Mouse (Mus musculus): ENCODE measurements at regions not wholly inside any gene's neighbourhood (a gene's known extent, or its start where the extent isn't known, plus 50 kb on each side); places are given as distances from the start of the nearest gene placed in this dataset.

- intact Hi-C loops (cut with DNase I): no loop called here
Observed at GRCm38 (mm10) chr7:133288236-133288635, 164.1 kb upstream of the Ctbp2 start.

GRCm38 (mm10) chr7:133286836-133287235 is 162.7 kb upstream of the Ctbp2 start:
- intact Hi-C loops (cut with DNase I): no loop called here
- DNase-seq (ENCODE audit: low spot score in 2 of 2): no peak

More at GRCm38 (mm10) chr7:133288236-133288635, 164.1 kb upstream of the Ctbp2 start:
- peak; percentile 37 to 81 for DNase-seq (ENCODE audit: low spot score in 2 of 2)

- no peak for DNase-seq (ENCODE audit: low spot score in 2 of 2)
Observed at GRCm38 (mm10) chr7:133286216-133286615, 162.1 kb upstream of the Ctbp2 start.

GRCm38 (mm10) chr7:133262161-133262560 is 138.0 kb upstream of the Ctbp2 start:
- intact Hi-C loops (cut with DNase I): no loop called here
- peak; percentile 5 to 54 for DNase-seq (ENCODE audit: low spot score in 2 of 2)

More at GRCm38 (mm10) chr7:133286216-133286615, 162.1 kb upstream of the Ctbp2 start:
- intact Hi-C loops (cut with DNase I): no loop called here

- no peak for DNase-seq (ENCODE audit: low spot score in 2 of 2)
- intact Hi-C loops (cut with DNase I): no loop called here
Observed at GRCm38 (mm10) chr7:133259143-133259542, 135.0 kb upstream of the Ctbp2 start.

GRCm38 (mm10) chr7:133256831-133257230 is 132.7 kb upstream of the Ctbp2 start:
- no peak for DNase-seq (ENCODE audit: low spot score in 2 of 2)
- intact Hi-C loops (cut with DNase I): no loop called here

- intact Hi-C loops (cut with DNase I): loop anchor here (2.0 kb wide), 1 partner anchor 392 kb away; the partner anchor contains the start of gene Edrf1
- DNase-seq (ENCODE audit: low spot score in 2 of 2): peak; percentile 68 to 83
Observed at GRCm38 (mm10) chr7:133244601-133245000, 120.4 kb upstream of the Ctbp2 start.

GRCm38 (mm10) chr7:133234326-133234725 is 110.2 kb upstream of the Ctbp2 start:
- DNase-seq (ENCODE audit: low spot score in 2 of 2): peak in 1 of 2 experiments; percentile 70
- intact Hi-C loops (cut with DNase I): loop anchor here (10.0 kb wide), 1 partner anchor 200 kb away; no protein-coding TSS in a partner anchor

- no peak for DNase-seq (ENCODE audit: low spot score in 2 of 2)
- intact Hi-C loops (cut with DNase I): loop anchor here (10.0 kb wide), 1 partner anchor 198 kb away; no protein-coding TSS in a partner anchor
Observed at GRCm38 (mm10) chr7:133232889-133233441, 108.8 kb upstream of the Ctbp2 start.

GRCm38 (mm10) chr7:133230806-133231205 is 106.7 kb upstream of the Ctbp2 start:
- DNase-seq (ENCODE audit: low spot score in 2 of 2): no peak
- intact Hi-C loops (cut with DNase I): loop anchor here (10.0 kb wide), 1 partner anchor 196 kb away; no protein-coding TSS in a partner anchor

GRCm38 (mm10) chr7:133223948-133224652 is 99.9 kb upstream of the Ctbp2 start:
- intact Hi-C loops (cut with DNase I): no loop called here

GRCm38 (mm10) chr7:133212328-133212727 is 88.2 kb upstream of the Ctbp2 start:
- no peak for DNase-seq (ENCODE audit: low spot score in 2 of 2)
- intact Hi-C loops (cut with DNase I): no loop called here

More at GRCm38 (mm10) chr7:133223948-133224652, 99.9 kb upstream of the Ctbp2 start:
- DNase-seq (ENCODE audit: low spot score in 2 of 2): no peak

GRCm38 (mm10) chr7:133205704-133206103 is 81.5 kb upstream of the Ctbp2 start:
- intact Hi-C loops (cut with DNase I): no loop called here
- no peak for DNase-seq (ENCODE audit: low spot score in 2 of 2)

- intact Hi-C loops (cut with DNase I): no loop called here
- no peak for DNase-seq (ENCODE audit: low spot score in 2 of 2)
Observed at GRCm38 (mm10) chr7:133204485-133204884, 80.3 kb upstream of the Ctbp2 start.

GRCm38 (mm10) chr7:133203933-133204332 is 79.8 kb upstream of the Ctbp2 start:
- no peak for DNase-seq (ENCODE audit: low spot score in 2 of 2)
- intact Hi-C loops (cut with DNase I): no loop called here

GRCm38 (mm10) chr7:133202092-133202880 is 78.1 kb upstream of the Ctbp2 start:
- intact Hi-C loops (cut with DNase I): no loop called here

GRCm38 (mm10) chr7:133199046-133199445 is 74.9 kb upstream of the Ctbp2 start:
- DNase-seq (ENCODE audit: low spot score in 2 of 2): no peak
- intact Hi-C loops (cut with DNase I): no loop called here

More at GRCm38 (mm10) chr7:133202092-133202880, 78.1 kb upstream of the Ctbp2 start:
- DNase-seq (ENCODE audit: low spot score in 2 of 2): no peak

GRCm38 (mm10) chr7:133189880-133190462 is 65.8 kb upstream of the Ctbp2 start:
- intact Hi-C loops (cut with DNase I): no loop called here

GRCm38 (mm10) chr7:133185931-133186601 is 61.9 kb upstream of the Ctbp2 start:
- intact Hi-C loops (cut with DNase I): no loop called here

More at GRCm38 (mm10) chr7:133189880-133190462, 65.8 kb upstream of the Ctbp2 start:
- no peak for DNase-seq (ENCODE audit: low spot score in 2 of 2)

More at GRCm38 (mm10) chr7:133185931-133186601, 61.9 kb upstream of the Ctbp2 start:
- peak in 1 of 2 experiments; percentile 24 for DNase-seq (ENCODE audit: low spot score in 2 of 2)

All from left cerebral cortex, postnatal 25 days (tissue).